Mouse (Mus musculus): ENCODE measurements around the gene AU040320. TPM values are rescaled to one million over a fixed set of nuclear protein-coding genes. Genes with fewer than 3 reads are reported as not detected.
A peak's percentile ranks its signal among the peaks of the same experiment; 100 is the strongest.

AU040320 gene
- 35.0 and 36.4 TPM in 2 replicates for total RNA-seq (2017)

GRCm38 (mm10) chr4:126753268-126754230 lies at the start of gene AU040320, which contains the start of gene Ncdn:
Gene AU040320 (plus strand): TSS chr4:126753544.
Gene Ncdn (minus strand): TSS chr4:126753438.
- peak; percentile 90 for ATAC-seq (ENCODE audit: extremely low read depth, insufficient number of reproducible peaks, low FRiP score, poor library complexity, severe bottlenecking)

GRCm38 (mm10) chr4:126706630-126707438 lies 46.5 kb upstream of the AU040320 start:
- no peak for ATAC-seq (ENCODE audit: extremely low read depth, insufficient number of reproducible peaks, low FRiP score, poor library complexity, severe bottlenecking)

GRCm38 (mm10) chr4:126707439-126707826 lies 45.9 kb upstream of the AU040320 start:
- ATAC-seq (ENCODE audit: extremely low read depth, insufficient number of reproducible peaks, low FRiP score, poor library complexity, severe bottlenecking): no peak

- ATAC-seq (ENCODE audit: extremely low read depth, insufficient number of reproducible peaks, low FRiP score, poor library complexity, severe bottlenecking): no peak
These were observed 21.2 kb upstream of the AU040320 start for GRCm38 (mm10) chr4:126732111-126732510.

GRCm38 (mm10) chr4:126732531-126733380 lies 20.6 kb upstream of the AU040320 start:
- ATAC-seq (ENCODE audit: extremely low read depth, insufficient number of reproducible peaks, low FRiP score, poor library complexity, severe bottlenecking): no peak

- ATAC-seq (ENCODE audit: extremely low read depth, insufficient number of reproducible peaks, low FRiP score, poor library complexity, severe bottlenecking): no peak
These were observed 19.2 kb upstream of the AU040320 start for GRCm38 (mm10) chr4:126734001-126734603.

GRCm38 (mm10) chr4:126734700-126735381 lies 18.5 kb upstream of the AU040320 start:
- ATAC-seq (ENCODE audit: extremely low read depth, insufficient number of reproducible peaks, low FRiP score, poor library complexity, severe bottlenecking): no peak

GRCm38 (mm10) chr4:126735382-126736000 lies 17.9 kb upstream of the AU040320 start:
- ATAC-seq (ENCODE audit: extremely low read depth, insufficient number of reproducible peaks, low FRiP score, poor library complexity, severe bottlenecking): no peak

GRCm38 (mm10) chr4:126736001-126736414 lies 17.3 kb upstream of the AU040320 start, which contains the start of gene Tfap2e:
Gene Tfap2e (minus strand): TSS chr4:126736240.
- ATAC-seq (ENCODE audit: extremely low read depth, insufficient number of reproducible peaks, low FRiP score, poor library complexity, severe bottlenecking): no peak

GRCm38 (mm10) chr4:126739966-126740676 lies 13.2 kb upstream of the AU040320 start:
- no peak for ATAC-seq (ENCODE audit: extremely low read depth, insufficient number of reproducible peaks, low FRiP score, poor library complexity, severe bottlenecking)

GRCm38 (mm10) chr4:126741448-126741847 lies 11.9 kb upstream of the AU040320 start:
- ATAC-seq (ENCODE audit: extremely low read depth, insufficient number of reproducible peaks, low FRiP score, poor library complexity, severe bottlenecking): peak; percentile 81

- no peak for ATAC-seq (ENCODE audit: extremely low read depth, insufficient number of reproducible peaks, low FRiP score, poor library complexity, severe bottlenecking)
These were observed 10.4 kb upstream of the AU040320 start for GRCm38 (mm10) chr4:126742976-126743375.

- no peak for ATAC-seq (ENCODE audit: extremely low read depth, insufficient number of reproducible peaks, low FRiP score, poor library complexity, severe bottlenecking)
These were observed 9.6 kb upstream of the AU040320 start for GRCm38 (mm10) chr4:126743713-126744112.

- no peak for ATAC-seq (ENCODE audit: extremely low read depth, insufficient number of reproducible peaks, low FRiP score, poor library complexity, severe bottlenecking)
These were observed 8.5 kb upstream of the AU040320 start for GRCm38 (mm10) chr4:126744831-126745230.

GRCm38 (mm10) chr4:126745506-126746193 lies 7.7 kb upstream of the AU040320 start:
- ATAC-seq (ENCODE audit: extremely low read depth, insufficient number of reproducible peaks, low FRiP score, poor library complexity, severe bottlenecking): no peak

GRCm38 (mm10) chr4:126746194-126746840 lies 7.0 kb upstream of the AU040320 start:
- ATAC-seq (ENCODE audit: extremely low read depth, insufficient number of reproducible peaks, low FRiP score, poor library complexity, severe bottlenecking): no peak

All from neutrophil, adult 5-6 weeks (primary cell).